Mouse (Mus musculus): ENCODE measurements around the gene Tpp1.

GRCm38 (mm10) chr7:105796972-105797371 is 44.9 kb upstream of the Tpp1 start:
- TF ChIP-seq CTCF (IDR thresholded peaks at IDR 0.05; ENCODE audit: low read depth, low read length) (no peak), POLR2A (IDR thresholded peaks at IDR 0.05; ENCODE audit: extremely low read depth, insufficient read depth, low read length) (no peak)

Measured in liver, adult 2 months (tissue).